Mouse (Mus musculus): ENCODE measurements at regions not wholly inside any gene's neighbourhood (a gene's known extent, or its start where the extent isn't known, plus 50 kb on each side); places are given as distances from the start of the nearest gene placed in this dataset.

- TF ChIP-seq USF2 (IDR thresholded peaks at IDR 0.05; ENCODE audit: borderline replicate concordance in 1 of 2, insufficient read depth in 1 of 2, low read depth in 1 of 2, low read length in 2 of 2) (no peak), GABPA (IDR thresholded peaks at IDR 0.05; ENCODE audit: low read depth, low read length) (no peak), MXI1 (IDR thresholded peaks at IDR 0.05; ENCODE audit: low read depth, low read length) (no peak), NELFE (IDR thresholded peaks at IDR 0.05; ENCODE audit: low read depth, low read length) (no peak), TCF12 (IDR thresholded peaks at IDR 0.05; ENCODE audit: low read depth, low read length) (no peak), EP300 (IDR thresholded peaks at IDR 0.05; ENCODE audit: low read depth in 1 of 2, low read length in 2 of 2) (no peak), ZC3H11A (IDR thresholded peaks at IDR 0.05; ENCODE audit: low read depth, low read length) (no peak), UBTF (IDR thresholded peaks at IDR 0.05; ENCODE audit: borderline replicate concordance, insufficient read depth, low read depth, low read length) (no peak), RCOR1 (IDR thresholded peaks at IDR 0.05; ENCODE audit: low read depth, low read length) (no peak), ZNF384 (IDR thresholded peaks at IDR 0.05; ENCODE audit: low read depth, low read length) (no peak), MEF2A (IDR thresholded peaks at IDR 0.05; ENCODE audit: extremely low read depth, insufficient replicate concordance, low read depth, low read length, poor library complexity, severe bottlenecking) (no peak), ZMIZ1 (IDR thresholded peaks at IDR 0.05; ENCODE audit: low read depth, low read length) (no peak), CHD2 (IDR thresholded peaks at IDR 0.05; ENCODE audit: low read length) (no peak), TAL1 (IDR thresholded peaks at IDR 0.05; ENCODE audit: low read length) (no peak), JUND (IDR thresholded peaks at IDR 0.05; ENCODE audit: low read depth, low read length) (no peak), HCFC1 (IDR thresholded peaks at IDR 0.05; ENCODE audit: low read depth, low read length) (no peak), CHD1 (IDR thresholded peaks at IDR 0.05; ENCODE audit: low read depth, low read length) (no peak), BHLHE40 (IDR thresholded peaks at IDR 0.05; ENCODE audit: borderline replicate concordance, low read depth, low read length) (no peak), POLR2AphosphoS5 (IDR thresholded peaks at IDR 0.05; ENCODE audit: borderline replicate concordance, low read depth, low read length) (no peak)
- DNase-seq (ENCODE audit: low read depth, low spot score) = no peak
- H3K9me3 ChIP-seq (replicated peaks; ENCODE audit: insufficient read depth, low read length) = no peaks in the 10 kb centered on the region
- no peak overlapping the region for H3K4me3 ChIP-seq (ENCODE audit: control insufficient read depth in 1 of 2, insufficient read depth in 1 of 2, low read depth in 2 of 2, low read length in 2 of 2)
- no peaks in the 10 kb centered on the region for H3K79me2 ChIP-seq (ENCODE audit: control insufficient read depth, insufficient read depth, low read length, poor library complexity)
- peaks cover 0 to 3% of the 10 kb centered on the region in 2 experiments; a peak in 1 of 4 replicates for H3K36me3 ChIP-seq (ENCODE audit: control insufficient read depth in 1 of 2, insufficient read depth in 2 of 2, low read length in 2 of 2)
- H3K4me1 ChIP-seq (ENCODE audit: control insufficient read depth in 1 of 2, insufficient read depth in 2 of 2, low read length in 2 of 2) = 0 out of 4 replicates have a peak, but pooled peaks cover 0 to 3% of the 10 kb centered on the region in 2 experiments
- H3K27me3 ChIP-seq (ENCODE audit: control insufficient read depth in 1 of 2, insufficient read depth in 2 of 2, low read length in 2 of 2) = peaks cover 2 to 3% of the 10 kb centered on the region in 2 experiments; a peak in 2 of 4 replicates
- H3K9ac ChIP-seq (ENCODE audit: control insufficient read depth, low read depth, low read length, poor library complexity, severe bottlenecking) = no peak overlapping the region
- no peak overlapping the region for H3K27ac ChIP-seq (ENCODE audit: control insufficient read depth, low read depth, low read length)
Observed at GRCm38 (mm10) chr15:5346955-5347354, 103.0 kb upstream of the Ptger4 start.

DNA sequence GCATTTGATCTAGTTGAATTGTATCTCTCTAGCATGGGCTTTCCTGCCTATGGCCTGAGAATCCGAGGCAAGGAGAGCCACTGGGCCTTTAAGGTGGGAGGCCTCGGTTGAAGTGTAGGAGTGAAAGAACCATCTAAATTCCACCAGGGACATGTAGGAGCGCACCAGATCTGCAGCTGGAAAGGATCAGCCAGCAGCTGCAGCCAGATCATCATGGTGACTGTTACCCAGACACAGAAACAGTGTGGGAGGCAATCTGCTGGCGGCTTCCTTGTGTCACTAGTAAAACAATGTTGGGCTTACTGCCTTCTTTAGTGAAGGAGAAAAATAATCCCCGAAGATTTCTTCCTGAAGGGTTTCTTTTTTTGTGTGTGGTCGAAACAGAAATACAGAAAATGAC lies 99.8 kb upstream of the Ptger4 start:
- Histone ChIP-seq H3K4me3 (ENCODE audit: control insufficient read depth in 1 of 2, insufficient read depth in 1 of 2, low read depth in 2 of 2, low read length in 2 of 2) (no peak overlapping the region), H3K9ac (ENCODE audit: control insufficient read depth, low read depth, low read length, poor library complexity, severe bottlenecking) (no peak overlapping the region), H3K9me3 (replicated peaks; ENCODE audit: insufficient read depth, low read length) (no peaks in the 10 kb centered on the region), H3K4me1 (ENCODE audit: control insufficient read depth in 1 of 2, insufficient read depth in 2 of 2, low read length in 2 of 2) (0 out of 4 replicates have a peak, but pooled peaks cover 0 to 3% of the 10 kb centered on the region in 2 experiments), H3K27me3 (ENCODE audit: control insufficient read depth in 1 of 2, insufficient read depth in 2 of 2, low read length in 2 of 2) (peaks cover 0 to 2% of the 10 kb centered on the region in 2 experiments; a peak in 2 of 4 replicates), H3K36me3 (ENCODE audit: control insufficient read depth in 1 of 2, insufficient read depth in 2 of 2, low read length in 2 of 2) (peaks cover 0 to 3% of the 10 kb centered on the region in 2 experiments; a peak in 1 of 4 replicates), H3K79me2 (ENCODE audit: control insufficient read depth, insufficient read depth, low read length, poor library complexity) (no peaks in the 10 kb centered on the region), H3K27ac (ENCODE audit: control insufficient read depth, low read depth, low read length) (no peak overlapping the region)
- no peak for TF ChIP-seq CHD2 (IDR thresholded peaks at IDR 0.05; ENCODE audit: low read length)
- no peak for TF ChIP-seq RCOR1 (IDR thresholded peaks at IDR 0.05; ENCODE audit: low read depth, low read length)
- TF ChIP-seq ZC3H11A (IDR thresholded peaks at IDR 0.05; ENCODE audit: low read depth, low read length) = no peak
- TF ChIP-seq JUND (IDR thresholded peaks at IDR 0.05; ENCODE audit: low read depth, low read length) = no peak
- no peak for TF ChIP-seq ZNF384 (IDR thresholded peaks at IDR 0.05; ENCODE audit: low read depth, low read length)
- no peak for TF ChIP-seq SMC3 (IDR thresholded peaks at IDR 0.05; ENCODE audit: low read depth, low read length)
- no peak for TF ChIP-seq ZKSCAN1 (IDR thresholded peaks at IDR 0.05; ENCODE audit: low read depth, low read length)
- no peak for TF ChIP-seq CHD1 (IDR thresholded peaks at IDR 0.05; ENCODE audit: low read depth, low read length)
- TF ChIP-seq TAL1 (IDR thresholded peaks at IDR 0.05; ENCODE audit: low read length) = no peak
- TF ChIP-seq BHLHE40 (IDR thresholded peaks at IDR 0.05; ENCODE audit: borderline replicate concordance, low read depth, low read length) = no peak
- TF ChIP-seq HCFC1 (IDR thresholded peaks at IDR 0.05; ENCODE audit: low read depth, low read length) = no peak
- no peak for TF ChIP-seq NRF1 (IDR thresholded peaks at IDR 0.05; ENCODE audit: insufficient read depth, low read depth, low read length, poor library complexity, severe bottlenecking)
- no peak for TF ChIP-seq KAT2A (conservative IDR thresholded peaks at IDR 0.05; ENCODE audit: low read depth, low read length)
- no peak for TF ChIP-seq ETS1 (IDR thresholded peaks at IDR 0.05; ENCODE audit: low read depth, low read length)
- no peak for TF ChIP-seq SIN3A (IDR thresholded peaks at IDR 0.05; ENCODE audit: low read length)
- no peak for TF ChIP-seq ELF1 (IDR thresholded peaks at IDR 0.05; ENCODE audit: low read depth, low read length)
- TF ChIP-seq MYC (IDR thresholded peaks at IDR 0.05; ENCODE audit: low read depth, low read length) = no peak
- no peak for DNase-seq (ENCODE audit: low read depth, low spot score)

All from MEL (cell line).